Mouse (Mus musculus): ENCODE data around the gene 1700122O11Rik.

The 1700122O11Rik gene

GRCm38 (mm10) chr17:48038193-48038592, at the start of gene 1700122O11Rik:
TSS of gene 1700122O11Rik (minus strand) at chr17:48038293.
- in situ Hi-C loops (cut with MboI; ENCODE audit: low sequenced_read_pairs), result no loop called here

- in situ Hi-C loops (cut with MboI; ENCODE audit: low sequenced_read_pairs), result no loop called here
These were observed 42.5 kb upstream of the 1700122O11Rik start for GRCm38 (mm10) chr17:48080626-48081025.

GRCm38 (mm10) chr17:48067729-48068128, 29.6 kb upstream of the 1700122O11Rik start:
- in situ Hi-C loops (cut with MboI; ENCODE audit: low sequenced_read_pairs), result no loop called here

- in situ Hi-C loops (cut with MboI; ENCODE audit: low sequenced_read_pairs), result no loop called here
These were observed 29.1 kb upstream of the 1700122O11Rik start for GRCm38 (mm10) chr17:48067083-48067614.

- in situ Hi-C loops (cut with MboI; ENCODE audit: low sequenced_read_pairs), result no loop called here
These were observed 27.0 kb upstream of the 1700122O11Rik start for GRCm38 (mm10) chr17:48065081-48065501.

GRCm38 (mm10) chr17:48064196-48064843, 26.2 kb upstream of the 1700122O11Rik start:
- in situ Hi-C loops (cut with MboI; ENCODE audit: low sequenced_read_pairs), result no loop called here

GRCm38 (mm10) chr17:48057382-48057781, 19.3 kb upstream of the 1700122O11Rik start:
- in situ Hi-C loops (cut with MboI; ENCODE audit: low sequenced_read_pairs), result no loop called here

- in situ Hi-C loops (cut with MboI; ENCODE audit: low sequenced_read_pairs), result no loop called here
These were observed 17.2 kb upstream of the 1700122O11Rik start for GRCm38 (mm10) chr17:48055076-48055816.

GRCm38 (mm10) chr17:48053646-48054045, 15.6 kb upstream of the 1700122O11Rik start:
- in situ Hi-C loops (cut with MboI; ENCODE audit: low sequenced_read_pairs), result no loop called here

- in situ Hi-C loops (cut with MboI; ENCODE audit: low sequenced_read_pairs), result no loop called here
These were observed 14.4 kb upstream of the 1700122O11Rik start for GRCm38 (mm10) chr17:48052338-48053067.

GRCm38 (mm10) chr17:48051638-48052337, 13.7 kb upstream of the 1700122O11Rik start:
- in situ Hi-C loops (cut with MboI; ENCODE audit: low sequenced_read_pairs), result no loop called here

GRCm38 (mm10) chr17:48045631-48046030, 7.5 kb upstream of the 1700122O11Rik start:
- in situ Hi-C loops (cut with MboI; ENCODE audit: low sequenced_read_pairs), result no loop called here

- in situ Hi-C loops (cut with MboI; ENCODE audit: low sequenced_read_pairs), result no loop called here
These were observed 5.2 kb upstream of the 1700122O11Rik start for GRCm38 (mm10) chr17:48043154-48043880.

GRCm38 (mm10) chr17:48041351-48042287, 3.5 kb upstream of the 1700122O11Rik start:
- in situ Hi-C loops (cut with MboI; ENCODE audit: low sequenced_read_pairs), result no loop called here

- in situ Hi-C loops (cut with MboI; ENCODE audit: low sequenced_read_pairs), result no loop called here
These were observed 1.3 kb upstream of the 1700122O11Rik start for GRCm38 (mm10) chr17:48039232-48039866.

GRCm38 (mm10) chr17:48036921-48037320, 1.2 kb downstream of the 1700122O11Rik start:
- in situ Hi-C loops (cut with MboI; ENCODE audit: low sequenced_read_pairs), result no loop called here

- in situ Hi-C loops (cut with MboI; ENCODE audit: low sequenced_read_pairs), result no loop called here
These were observed 6.3 kb downstream of the 1700122O11Rik start for GRCm38 (mm10) chr17:48031521-48032430.

All from CH12F3 (cell line).